Mouse (Mus musculus) forebrain, embryonic 16.5 days (tissue): ENCODE measurements around the gene Vmn1r85. TPM values are rescaled to one million over a fixed set of nuclear protein-coding genes. Genes with fewer than 3 reads are reported as not detected.
"Not testable (repeated sequence)": the region's sequence is repeated elsewhere in the genome, so short reads cannot be mapped to it uniquely, and the experiment has no call there.

Experiments
- ATAC-seq: fragments of 200-750 bp; cut with Nextera tagmentation; 2 replicates; pipeline ENCODE4 v1.8.0; 2017; ENCODE audit warnings: mild to moderate bottlenecking, moderate library complexity
- H3K27ac ChIP-seq: fragments of 300-500 bp; sonication (generic); 2 replicates; pipeline ENCODE4 v1.5.1; 2014; ENCODE audit warnings: low read length, control low read depth
- H3K27me3 ChIP-seq: fragments of 300-500 bp; sonication (generic); replicated peaks from 2 replicates; pipeline ENCODE4 v1.6.1; 2014; ENCODE audit warnings: low read length; ENCODE audit not compliant: control insufficient read depth, insufficient read depth
- H3K36me3 ChIP-seq: fragments of 300-500 bp; sonication (generic); 2 replicates; pipeline ENCODE4 v1.6.1; 2014; ENCODE audit not compliant: control insufficient read depth, insufficient read depth
- H3K4me1 ChIP-seq: fragments of 300-500 bp; sonication (generic); replicated peaks from 2 replicates; pipeline ENCODE4 v1.6.1; 2014; ENCODE audit warnings: low read length; ENCODE audit not compliant: control insufficient read depth, insufficient read depth
- H3K4me2 ChIP-seq: fragments of 300-500 bp; sonication (generic); 2 replicates; pipeline ENCODE4 v1.6.1; 2014; ENCODE audit warnings: mild to moderate bottlenecking, low read length, control low read depth
- H3K4me3 ChIP-seq: fragments of 300-500 bp; sonication (generic); replicated peaks from 2 replicates; pipeline ENCODE4 v1.5.1; 2014; ENCODE audit warnings: mild to moderate bottlenecking, low read length, control low read depth
- H3K9ac ChIP-seq: fragments of 300-500 bp; sonication (generic); replicated peaks from 2 replicates; pipeline ENCODE4 v1.6.1; 2014; ENCODE audit warnings: low read depth, low read length, control low read depth
- H3K9me3 ChIP-seq: fragments of 300-500 bp; sonication (generic); 2 replicates; pipeline ENCODE4 v1.6.1; 2016; ENCODE audit warnings: low read length; ENCODE audit not compliant: control insufficient read depth
- WGBS: fragments of 180-500 bp; shearing (Covaris S2); extraction: QIAGEN DNeasy Blood & Tissue Kit; methylation state at CpG from one replicate; pipeline ENCODE4 v1.1.7; 2014; 5-methylcytosine and 5-hydroxymethylcytosine counted together
- polyA plus RNA-seq: library from polyadenylated mRNA; unstranded; fragments of >200 nt; fragmentation: Nextera tagmentation; extraction: Ambion mirVana; gene quantifications from 2 replicates; pipeline ENCODE4 v1.2.1, GENCODE M21; 2015

Vmn1r85 gene
- 0.04 TPM in 2 replicates for polyA plus RNA-seq

DNA sequence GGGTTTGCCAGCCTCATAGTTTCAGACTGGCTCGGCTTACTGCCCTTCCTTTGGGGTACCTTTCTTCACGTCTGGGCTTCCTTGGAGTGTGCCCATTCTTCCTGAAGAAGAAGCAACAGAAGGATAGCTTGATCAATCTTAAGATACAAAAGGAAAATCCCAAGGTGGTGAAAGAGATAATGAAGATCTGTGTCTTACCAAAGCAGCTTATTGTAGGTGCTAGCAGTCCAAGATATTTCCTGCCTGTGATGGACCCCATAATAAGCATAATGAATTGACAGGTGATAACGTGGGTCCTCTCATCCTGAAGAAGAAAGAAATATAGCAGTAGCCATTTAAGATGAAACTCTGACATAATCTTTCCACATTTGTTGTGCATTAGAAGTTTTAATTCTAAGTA lies at the start of gene Vmn1r85:
Gene Vmn1r85, minus strand, starts transcription at position 101 of the 400 bp plus-strand sequence.
- 60% methylated on average over 3 of the region's 3 CpGs for WGBS
- Histone ChIP-seq H3K4me2 (no peak within 1 kb of the TSS), H3K27ac (no peak within 1 kb of the TSS), H3K9ac (no peak within 1 kb of the TSS), H3K36me3 (no peaks in the 10 kb centered on the region), H3K4me1 (no peaks in the 10 kb centered on the region), H3K27me3 (no peaks in the 10 kb centered on the region), H3K9me3 (no peaks in the 10 kb centered on the region), H3K4me3 (no peak within 1 kb of the TSS)
- ATAC-seq: no peak

DNA sequence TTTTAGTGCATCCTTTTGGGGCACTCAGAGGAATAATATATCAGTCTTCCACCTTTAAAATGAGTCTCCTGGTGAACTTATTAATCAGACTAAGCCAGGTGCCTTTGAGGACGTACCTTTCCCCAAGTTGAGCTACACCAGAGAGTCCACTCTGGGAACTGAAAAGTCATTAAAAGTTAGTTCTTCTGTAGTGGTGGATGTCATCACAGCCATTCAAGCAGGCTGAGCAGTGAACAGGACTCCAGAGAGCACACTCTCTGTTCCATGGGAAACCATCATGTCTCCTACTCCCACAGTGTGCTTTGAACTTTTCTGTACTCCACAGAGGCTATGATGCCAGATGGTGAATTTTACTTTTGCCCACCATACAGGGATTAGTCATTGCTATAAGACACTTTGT lies 45.1 kb upstream of the Vmn1r85 start, which contains the start of gene Vmn1r87:
Gene Vmn1r87, minus strand, starts transcription at position 101 of the 400 bp plus-strand sequence.
- no peaks in the 10 kb centered on the region for H3K27me3 ChIP-seq
- H3K9ac ChIP-seq: no peak within 1 kb of the TSS
- H3K27ac ChIP-seq: no peak within 1 kb of the TSS
- no peak for ATAC-seq
- 94% methylated on average over 1 of the region's 1 CpGs for WGBS
- no peak within 1 kb of the TSS for H3K4me2 ChIP-seq
- H3K9me3 ChIP-seq: no peaks in the 10 kb centered on the region
- no peaks in the 10 kb centered on the region for H3K36me3 ChIP-seq
- H3K4me1 ChIP-seq: no peaks in the 10 kb centered on the region
- no peak within 1 kb of the TSS for H3K4me3 ChIP-seq

DNA sequence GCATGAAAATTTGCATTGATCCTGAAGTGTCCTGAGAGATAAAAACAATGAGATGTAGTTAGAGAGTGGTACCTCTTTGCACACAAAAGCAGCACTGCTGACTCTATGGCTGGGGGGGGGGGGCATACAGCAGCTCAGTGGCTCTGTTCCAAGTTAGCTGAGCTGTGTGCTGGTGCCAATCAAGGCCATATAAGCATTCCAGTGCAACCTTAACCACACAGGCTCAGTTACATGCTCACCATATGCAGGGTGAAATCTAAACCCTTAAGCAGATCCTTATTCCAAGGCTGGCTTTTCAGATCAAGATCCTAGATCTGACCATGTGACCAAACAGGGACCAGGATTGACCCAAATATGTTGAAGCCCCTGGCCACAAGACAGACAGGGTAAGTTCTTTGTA lies 42.4 kb upstream of the Vmn1r85 start:
- no peaks in the 10 kb centered on the region for H3K4me1 ChIP-seq
- no peaks in the 10 kb centered on the region for H3K36me3 ChIP-seq
- H3K4me3 ChIP-seq: no peak overlapping the region
- no peaks in the 10 kb centered on the region for H3K27me3 ChIP-seq
- no peak overlapping the region for H3K9ac ChIP-seq
- no peak for ATAC-seq
- no peak overlapping the region for H3K27ac ChIP-seq
- H3K9me3 ChIP-seq: no peaks in the 10 kb centered on the region
- no peak overlapping the region for H3K4me2 ChIP-seq

DNA sequence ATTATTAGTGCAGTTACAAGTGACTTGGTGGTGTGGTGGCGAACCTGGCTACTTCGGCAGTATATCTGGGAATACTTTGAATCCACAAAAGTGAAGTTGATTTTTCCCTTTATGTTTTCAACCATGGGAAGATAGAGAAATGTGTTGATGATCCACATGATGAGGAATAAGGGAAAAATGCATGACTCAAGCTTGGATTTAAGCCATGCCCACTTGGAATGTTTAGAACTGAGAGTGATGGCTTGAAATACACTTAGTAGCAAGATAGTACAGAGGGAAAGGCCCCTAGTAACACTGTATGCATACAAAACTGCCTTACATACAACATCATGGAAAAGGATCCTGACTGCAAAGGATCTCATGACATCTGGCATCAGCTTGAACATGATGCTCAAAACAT lies 36.9 kb upstream of the Vmn1r85 start:
- H3K27me3 ChIP-seq: no peaks in the 10 kb centered on the region
- H3K4me3 ChIP-seq: no peak overlapping the region
- H3K27ac ChIP-seq: no peak overlapping the region
- WGBS: 86% methylated on average over 2 of the region's 2 CpGs
- H3K4me1 ChIP-seq: no peaks in the 10 kb centered on the region
- H3K36me3 ChIP-seq: no peaks in the 10 kb centered on the region
- no peak overlapping the region for H3K9ac ChIP-seq
- H3K4me2 ChIP-seq: no peak overlapping the region
- no peak for ATAC-seq
- no peaks in the 10 kb centered on the region for H3K9me3 ChIP-seq

DNA sequence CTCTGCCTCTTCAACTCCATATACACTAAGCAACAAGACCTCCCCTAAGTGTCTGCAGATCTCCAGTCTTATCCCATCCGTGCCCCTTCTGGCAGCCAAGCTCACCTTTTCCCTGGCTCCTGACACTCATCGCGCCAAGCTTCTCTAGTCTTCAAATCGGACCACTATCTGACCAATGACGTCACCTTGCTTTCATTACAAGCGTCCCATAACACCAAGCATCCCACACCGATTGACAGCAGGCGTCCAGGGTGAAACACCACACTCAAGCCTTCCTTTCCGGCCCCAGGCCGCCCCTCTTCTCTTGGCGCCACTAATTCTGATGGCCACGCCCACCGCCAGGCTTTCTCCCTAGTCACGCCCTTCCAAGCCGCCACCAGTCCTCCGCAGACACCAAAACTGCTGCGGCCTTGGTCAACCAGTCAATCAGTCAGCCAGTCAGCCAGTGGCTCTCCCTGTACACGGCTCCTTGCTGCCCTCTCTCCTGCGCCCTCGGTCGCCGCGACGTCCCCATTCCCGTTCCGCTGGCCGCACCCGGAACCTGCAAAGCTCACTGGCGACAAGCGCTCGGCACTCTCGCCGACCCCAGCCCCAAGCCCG lies 28.7 kb upstream of the Vmn1r85 start:
- H3K36me3 ChIP-seq, H3K9ac ChIP-seq, H3K4me1 ChIP-seq, H3K27me3 ChIP-seq, H3K27ac ChIP-seq, H3K9me3 ChIP-seq: not testable (repeated sequence)
- H3K4me3 ChIP-seq: peak overlapping the region; percentile 22
- H3K4me2 ChIP-seq: peak overlapping the region; percentile 42
- WGBS: under 1% methylated on average over 12 of the region's 34 CpGs
- peak; percentile 84 for ATAC-seq

DNA sequence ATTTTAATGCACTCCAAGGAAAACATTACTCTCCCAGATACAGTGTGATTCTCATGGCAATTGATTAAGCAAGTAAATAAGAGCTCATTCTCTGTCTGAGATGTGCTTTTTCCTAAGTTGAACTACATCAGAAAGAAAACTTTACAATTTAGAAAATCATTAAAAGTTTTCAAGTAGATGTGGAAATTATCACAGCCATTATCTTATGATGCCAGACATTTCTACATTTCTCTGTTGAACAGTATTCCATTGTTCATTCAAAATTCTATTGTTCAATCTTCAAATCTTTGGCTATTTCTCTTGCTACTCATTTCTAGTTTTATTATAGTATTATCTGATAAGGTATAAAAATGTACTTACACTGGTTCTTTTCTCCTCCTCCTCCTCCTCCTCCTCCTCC lies 24.8 kb upstream of the Vmn1r85 start, which contains the start of gene Vmn1r86:
Gene Vmn1r86, minus strand, starts transcription at position 101 of the 400 bp plus-strand sequence.
- Histone ChIP-seq H3K9me3 (no peaks in the 10 kb centered on the region), H3K4me3 (no peak within 1 kb of the TSS), H3K9ac (no peak within 1 kb of the TSS), H3K4me2 (no peak within 1 kb of the TSS), H3K27ac (no peak within 1 kb of the TSS), H3K4me1 (no peaks in the 10 kb centered on the region), H3K36me3 (no peaks in the 10 kb centered on the region), H3K27me3 (no peaks in the 10 kb centered on the region)
- no peak for ATAC-seq

DNA sequence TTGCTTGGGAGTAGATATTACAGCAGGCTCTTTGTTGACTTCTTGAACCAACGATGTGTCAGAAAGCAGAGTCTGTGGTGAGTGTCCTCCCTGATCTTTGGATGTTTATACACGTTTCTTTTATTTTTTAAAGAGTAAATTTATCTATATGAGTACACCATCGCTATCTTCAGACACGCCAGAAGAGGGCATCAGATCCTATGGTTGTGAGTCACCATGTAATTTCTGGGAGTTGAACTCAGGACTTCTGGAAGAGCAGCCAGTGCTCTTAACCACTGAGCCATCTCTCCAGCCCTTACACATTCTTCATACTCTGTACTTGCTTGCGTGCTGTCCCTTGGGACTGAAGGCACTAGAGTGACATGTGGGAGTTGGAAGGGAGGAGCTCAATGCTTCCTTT lies 22.7 kb downstream of the Vmn1r85 start:
- 61% methylated on average over 5 of the region's 5 CpGs for WGBS
- no peak for ATAC-seq
- H3K9ac ChIP-seq: no peak overlapping the region

DNA sequence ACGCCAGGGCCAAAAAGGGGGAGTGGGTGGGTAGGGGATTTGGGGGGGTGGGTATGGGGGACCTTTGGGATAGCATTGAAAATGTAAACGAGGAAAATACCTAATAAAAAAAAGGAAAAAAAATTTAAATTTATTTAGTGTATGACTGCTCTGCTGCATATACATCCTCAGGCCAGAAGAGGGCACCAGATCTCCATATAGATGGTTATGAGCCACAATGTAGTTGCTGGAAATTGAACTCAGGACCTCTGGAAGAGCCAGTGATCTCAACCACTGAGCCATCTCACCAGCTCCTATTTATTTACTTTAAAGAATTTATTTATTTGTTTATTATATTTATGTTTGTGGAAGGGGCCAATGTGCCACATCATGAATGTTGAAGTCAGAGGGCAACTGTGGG lies 31.6 kb downstream of the Vmn1r85 start:
- H3K27me3 ChIP-seq, H3K36me3 ChIP-seq, H3K4me1 ChIP-seq, H3K9me3 ChIP-seq, ATAC-seq, H3K4me3 ChIP-seq, H3K27ac ChIP-seq, H3K4me2 ChIP-seq, H3K9ac ChIP-seq: not testable (repeated sequence)
- WGBS: 49% methylated on average over 2 of the region's 2 CpGs

More for the DNA sequence above, 22.7 kb downstream of the Vmn1r85 start:
- H3K27me3 ChIP-seq: no peaks in the 10 kb centered on the region
- H3K27ac ChIP-seq: no peak overlapping the region
- H3K4me3 ChIP-seq: no peak overlapping the region
- no peaks in the 10 kb centered on the region for H3K9me3 ChIP-seq
- no peaks in the 10 kb centered on the region for H3K36me3 ChIP-seq
- no peaks in the 10 kb centered on the region for H3K4me1 ChIP-seq
- no peak overlapping the region for H3K4me2 ChIP-seq

DNA sequence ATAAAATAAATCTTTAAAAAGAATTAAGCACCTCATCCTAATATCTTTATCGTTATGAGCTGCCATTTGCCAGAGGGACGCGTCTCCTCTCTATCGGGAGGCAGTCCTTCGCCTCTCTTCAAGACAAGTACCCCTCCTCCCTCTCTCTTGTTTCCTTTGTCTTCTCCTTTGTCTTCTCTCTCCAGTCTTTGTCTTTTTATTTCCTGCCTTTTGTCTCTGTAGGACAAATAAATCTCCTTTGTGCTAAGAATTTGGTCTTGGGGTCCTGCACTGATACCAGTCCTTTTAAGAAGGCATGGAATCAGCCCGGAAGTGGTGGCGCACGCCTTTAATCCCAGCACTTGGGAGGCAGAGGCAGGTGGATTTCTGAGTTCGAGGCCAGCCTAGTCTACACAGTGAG lies 35.4 kb downstream of the Vmn1r85 start:
- Histone ChIP-seq H3K4me3 (no peak overlapping the region), H3K27me3 (no peaks in the 10 kb centered on the region), H3K4me1 (no peaks in the 10 kb centered on the region), H3K36me3 (no peaks in the 10 kb centered on the region), H3K4me2 (no peak overlapping the region), H3K27ac (no peak overlapping the region), H3K9me3 (no peaks in the 10 kb centered on the region), H3K9ac (no peak overlapping the region)
- no peak for ATAC-seq
- 82% methylated on average over 9 of the region's 9 CpGs for WGBS
